Mouse (Mus musculus) urinary bladder, postnatal 10 days (tissue): ENCODE data around the gene Amh.
"Not testable (repeated sequence)": the region's sequence is repeated elsewhere in the genome, so short reads cannot be mapped to it uniquely, and the experiment has no call there.

Experiments used
- DNase-seq: peaks from one replicate; pipeline ENCODE4 v3.0.0; 2022; ENCODE audit warnings: low spot score

The Amh gene

DNA sequence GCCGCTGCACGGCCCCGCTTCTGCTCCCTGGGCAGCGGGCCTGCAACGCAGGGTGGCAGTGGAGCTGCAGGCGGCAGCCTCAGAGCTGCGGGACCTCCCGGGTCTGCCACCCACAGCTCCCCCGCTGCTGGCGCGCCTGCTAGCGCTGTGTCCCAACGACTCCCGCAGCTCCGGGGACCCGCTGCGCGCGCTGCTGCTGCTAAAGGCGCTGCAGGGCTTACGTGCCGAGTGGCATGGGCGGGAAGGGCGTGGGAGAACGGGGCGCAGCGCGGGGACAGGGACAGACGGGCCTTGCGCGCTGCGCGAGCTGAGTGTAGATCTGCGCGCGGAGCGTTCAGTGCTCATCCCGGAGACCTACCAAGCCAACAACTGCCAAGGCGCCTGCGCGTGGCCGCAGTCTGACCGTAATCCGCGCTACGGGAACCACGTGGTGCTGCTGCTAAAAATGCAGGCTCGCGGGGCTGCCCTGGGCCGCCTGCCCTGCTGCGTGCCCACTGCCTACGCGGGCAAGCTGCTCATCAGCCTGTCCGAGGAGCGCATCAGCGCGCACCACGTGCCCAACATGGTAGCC, 2.1 kb downstream of the Amh start:
- no peak for DNase-seq

DNA sequence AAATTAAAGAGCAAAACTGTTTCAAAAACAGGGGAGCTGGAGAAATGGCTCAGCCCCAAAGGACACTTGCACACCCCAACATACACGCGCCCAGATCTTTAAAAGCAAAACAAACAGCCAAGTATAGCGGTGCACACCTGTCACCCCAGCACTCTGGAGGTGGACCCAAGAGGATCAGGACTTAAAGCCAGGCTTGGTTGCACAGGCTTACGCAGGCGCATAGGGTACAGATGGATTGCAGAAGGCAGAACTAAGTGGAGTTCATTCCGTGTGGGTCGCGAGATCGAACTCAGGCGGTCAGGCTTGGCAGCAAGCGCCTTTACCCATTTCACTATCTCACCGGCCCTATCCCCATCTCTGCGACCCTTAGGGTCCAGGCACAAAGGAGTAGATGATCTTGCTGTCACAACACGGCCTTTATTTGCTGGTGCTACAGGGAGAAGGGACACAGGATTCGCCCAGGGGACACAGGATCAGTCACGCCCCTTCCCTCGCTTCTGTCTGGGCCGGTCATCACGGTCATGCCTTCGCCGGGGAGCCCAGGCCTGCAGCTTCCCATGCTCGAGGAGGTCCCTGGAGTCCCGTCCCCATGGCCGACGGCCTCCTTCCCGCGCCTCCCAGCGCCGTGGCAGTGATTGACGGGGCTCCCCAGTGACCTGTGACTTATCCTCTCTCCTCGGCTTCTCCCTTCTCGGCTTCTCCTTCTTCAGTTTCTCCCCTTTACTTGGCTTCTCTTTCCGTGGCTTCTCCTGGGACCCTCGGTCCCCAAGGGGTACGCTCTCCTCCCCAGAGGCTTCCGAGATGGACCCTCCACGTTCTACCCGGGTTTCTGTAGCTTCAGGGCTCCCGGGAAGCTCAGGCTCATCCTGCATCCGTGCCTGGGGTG, 3.3 kb downstream of the Amh start:
- DNase-seq, result no peak

DNA sequence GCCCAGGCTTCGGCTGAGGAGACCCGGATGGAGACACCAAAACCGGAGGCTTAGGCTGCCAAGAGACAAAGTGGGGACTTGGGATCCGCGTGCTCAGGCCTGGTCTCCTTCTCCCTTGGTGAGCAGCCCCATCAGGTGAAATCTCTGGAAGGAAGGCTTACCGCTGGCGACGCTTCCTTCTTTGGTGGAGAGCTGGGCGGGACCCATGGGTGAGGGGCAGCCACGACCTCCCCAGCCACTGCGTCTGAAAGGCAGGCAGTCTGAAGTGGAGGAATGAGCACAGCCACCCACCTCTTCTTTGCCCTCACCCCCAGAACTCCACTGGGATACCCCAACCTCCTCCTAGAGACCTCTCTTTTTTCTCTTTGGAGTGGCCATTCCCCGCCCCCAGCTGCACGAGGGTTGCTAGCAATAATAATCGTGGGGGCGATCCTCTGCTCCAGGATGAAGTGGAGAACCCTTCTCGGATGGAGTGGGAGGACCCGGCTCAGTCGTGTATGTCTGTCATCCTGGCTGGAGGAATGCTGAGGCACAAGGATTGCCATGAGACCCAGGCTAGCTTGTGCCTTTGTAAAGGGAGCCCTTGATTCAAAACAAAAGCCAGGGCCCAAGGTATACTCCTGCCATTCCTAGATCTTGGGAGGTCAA, 4.1 kb downstream of the Amh start:
- DNase-seq, result no peak

DNA sequence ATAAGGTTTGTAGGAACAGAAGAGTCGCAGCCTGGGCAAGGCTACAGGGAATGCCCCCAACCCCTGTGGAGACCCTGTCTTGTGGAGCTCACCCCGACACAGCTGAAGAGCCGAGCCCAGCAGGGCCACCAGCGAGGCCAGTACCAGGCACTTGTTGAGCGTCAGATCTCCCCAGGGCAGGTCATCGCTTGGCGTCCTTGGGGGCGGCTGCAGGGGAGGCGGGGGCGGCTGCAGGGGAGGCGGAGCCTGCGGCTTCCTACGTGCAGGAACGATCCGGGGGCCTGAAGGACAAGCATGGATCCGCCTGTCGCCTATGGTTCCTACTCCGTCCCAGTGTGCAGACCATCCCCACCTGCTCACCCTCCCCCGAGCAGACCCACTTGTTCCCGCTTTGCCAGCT, 5.0 kb downstream of the Amh start:
- DNase-seq, result no peak

DNA sequence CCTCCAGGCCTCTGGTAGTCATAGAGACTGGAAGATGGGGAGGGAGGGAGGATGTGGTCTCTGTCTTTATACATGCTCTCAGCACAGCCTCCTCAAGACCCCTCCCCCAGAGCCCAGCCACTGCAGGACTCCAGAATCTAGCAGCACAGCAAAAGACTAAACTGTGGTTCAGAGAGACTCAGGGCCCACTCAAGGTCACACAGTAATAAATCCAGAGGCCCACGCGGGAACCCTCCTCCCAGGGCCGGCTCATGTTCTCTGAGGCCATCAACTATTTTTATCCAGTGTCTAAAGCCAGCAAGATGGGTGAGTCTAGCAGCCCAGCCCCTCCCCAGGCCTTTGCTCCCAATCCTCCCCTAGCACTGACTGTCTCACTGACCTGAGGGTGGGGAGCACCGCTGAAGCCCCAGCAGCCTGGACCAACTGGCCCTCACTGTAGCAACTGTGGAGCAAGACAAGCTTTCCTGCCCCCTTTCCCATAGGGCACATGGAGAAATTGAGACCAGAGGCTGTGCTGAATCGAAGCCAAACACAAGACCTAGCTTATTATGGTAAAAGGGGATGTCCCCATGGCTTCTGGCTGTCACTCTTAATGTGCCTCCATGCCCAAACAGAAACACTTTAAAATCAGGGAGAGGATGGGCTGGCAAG, 7.5 kb downstream of the Amh start:
- DNase-seq, result no peak

DNA sequence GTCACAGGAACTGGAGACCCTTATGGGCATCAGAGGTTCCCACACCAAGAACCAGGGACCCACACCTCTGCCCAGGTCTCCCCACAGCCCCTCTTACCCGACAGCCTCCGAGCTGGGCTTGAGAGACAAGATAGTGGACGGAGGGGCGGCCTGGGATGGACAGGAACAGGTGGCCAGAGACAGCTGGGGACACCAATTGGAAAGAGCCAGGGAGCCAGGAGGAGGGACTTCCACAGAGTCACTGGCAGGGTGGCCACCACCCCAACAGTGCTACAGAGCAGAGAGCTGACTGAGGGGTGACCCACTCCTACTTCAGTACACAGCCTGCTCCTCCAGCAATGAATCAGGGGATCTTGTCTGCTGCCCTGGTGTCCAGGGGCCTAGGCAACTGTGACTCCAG, 8.3 kb downstream of the Amh start, which contains the start of gene Jsrp1:
Jsrp1 (minus strand) TSS at position 133 of the 400 bp plus-strand sequence.
- DNase-seq, result no peak

DNA sequence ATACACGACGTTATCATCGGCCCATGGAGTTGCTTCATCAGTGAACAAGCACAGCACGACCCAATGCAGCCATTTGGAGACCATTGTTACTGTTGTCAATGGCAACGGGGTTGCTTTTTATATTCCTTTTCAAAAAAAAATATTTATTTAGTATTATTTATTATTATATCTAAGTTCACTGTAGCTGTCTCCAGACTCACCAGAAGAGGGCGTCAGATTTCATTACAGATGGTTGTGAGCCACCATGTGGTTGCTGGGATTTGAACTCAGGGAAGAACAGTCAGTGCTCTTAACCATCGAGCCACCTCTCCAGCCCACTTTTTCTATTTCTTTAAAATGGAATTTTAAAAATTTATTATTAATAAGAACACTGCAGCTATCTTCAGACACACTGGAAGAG, 9.8 kb downstream of the Amh start:
- no peak for DNase-seq

DNA sequence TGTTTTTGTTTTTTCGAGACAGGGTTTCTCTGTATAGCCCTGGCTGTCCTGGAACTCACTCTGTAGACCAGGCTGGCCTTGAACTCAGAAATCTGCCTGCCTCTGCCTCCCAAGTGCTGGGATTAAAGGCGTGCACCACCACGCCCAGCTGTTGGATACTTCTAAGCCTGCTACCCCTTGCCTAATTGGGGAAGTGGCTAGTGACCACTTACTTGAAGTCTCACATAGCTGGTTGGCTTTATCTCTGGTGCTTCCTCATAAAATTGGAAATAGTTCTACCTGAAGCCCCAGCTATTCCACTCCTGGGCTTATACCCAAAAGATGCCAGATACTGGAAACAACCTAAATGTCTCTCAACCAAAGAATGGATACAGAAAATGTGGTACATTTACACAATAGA, 11.3 kb downstream of the Amh start:
- DNase-seq, result not testable (repeated sequence)

DNA sequence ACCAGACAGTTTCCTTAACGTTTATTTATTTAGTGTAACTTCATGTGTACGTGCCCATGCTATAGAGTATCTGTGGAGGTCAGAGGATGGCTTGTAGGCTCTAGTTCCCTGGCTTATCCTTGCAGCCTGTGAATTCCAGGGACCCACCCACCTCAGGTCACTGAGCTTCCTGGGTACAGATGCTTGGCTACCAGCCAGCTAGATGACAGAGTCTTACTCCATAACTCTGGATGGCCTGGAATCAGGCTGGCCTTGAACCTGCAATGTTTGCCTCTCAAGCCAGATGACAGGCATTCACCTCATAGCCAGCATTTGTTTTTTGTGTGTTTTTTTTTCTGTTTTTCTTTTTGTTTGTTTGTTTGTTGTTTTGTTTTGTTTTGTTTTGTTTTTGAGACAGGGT, 12.1 kb downstream of the Amh start:
- no peak for DNase-seq

DNA sequence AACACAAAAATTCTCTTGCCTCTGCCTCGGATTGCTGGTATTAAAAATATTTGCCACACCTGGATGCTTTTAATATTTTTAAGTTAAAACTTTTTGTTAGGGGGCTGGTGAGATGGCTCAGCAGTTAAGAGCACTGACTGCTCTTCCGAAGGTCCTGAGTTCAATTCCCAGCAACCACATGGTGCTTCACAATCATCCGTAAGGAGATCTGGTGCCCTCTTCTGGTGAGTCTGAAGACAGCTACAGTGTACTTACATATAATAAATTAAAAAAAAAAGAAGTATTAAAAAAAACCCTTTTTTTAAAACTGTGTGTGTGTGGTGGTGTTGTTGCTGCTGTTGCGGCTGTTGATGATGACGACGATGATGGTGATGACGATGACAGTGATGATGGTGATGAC, 12.9 kb downstream of the Amh start:
- DNase-seq, result not testable (repeated sequence)

DNA sequence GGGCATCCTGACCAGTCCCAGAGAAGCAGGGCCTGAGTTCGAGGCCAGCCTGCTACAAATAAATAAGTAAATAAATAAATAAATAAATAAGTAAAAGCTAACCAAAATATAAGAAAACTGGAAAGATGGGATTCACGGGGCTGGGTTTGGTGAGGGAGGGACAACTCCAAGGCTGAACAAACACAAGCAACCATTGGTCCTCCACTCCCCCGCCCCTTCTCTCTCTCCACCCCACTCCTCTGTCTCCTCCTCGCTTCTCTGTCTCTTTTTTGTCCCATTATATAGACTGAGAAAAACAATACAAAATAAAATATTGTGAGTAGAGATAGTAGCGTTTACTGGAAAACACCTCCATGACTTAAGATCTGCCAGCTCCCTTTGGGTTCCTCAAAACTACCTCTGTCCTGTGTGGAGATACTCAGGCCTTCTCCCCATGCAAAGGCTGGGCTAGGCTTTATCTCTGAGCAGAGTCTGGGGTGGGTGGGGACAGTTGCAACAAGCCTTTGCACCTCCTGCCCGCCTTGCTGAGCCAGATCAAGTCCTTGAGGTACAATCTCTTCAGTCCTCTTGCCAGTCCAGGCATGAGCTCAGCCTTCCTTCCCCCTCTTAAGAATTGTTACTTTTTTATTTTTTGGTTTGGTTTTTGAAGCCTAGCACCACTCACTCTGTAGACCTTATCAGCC, 13.7 kb downstream of the Amh start:
- no peak for DNase-seq

DNA sequence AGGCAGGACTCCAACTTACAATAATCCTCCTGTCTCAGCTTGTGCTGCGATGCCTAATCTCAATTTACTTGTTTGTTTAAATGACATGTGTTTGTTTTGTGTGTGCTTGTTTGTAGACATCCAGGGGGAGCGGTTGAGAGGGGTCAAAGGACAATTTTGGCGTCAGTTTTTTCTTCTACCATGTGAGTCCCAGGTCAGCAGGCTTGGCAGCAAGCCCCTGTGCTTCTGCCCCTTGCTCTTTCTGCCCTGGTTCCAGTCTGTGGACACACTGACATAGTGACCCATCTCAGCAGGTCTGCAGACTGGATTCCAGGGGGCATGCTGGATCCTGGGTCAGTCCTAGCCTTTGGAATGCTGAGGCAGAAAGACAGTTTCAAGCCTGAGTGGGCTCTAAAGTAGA, 14.4 kb downstream of the Amh start:
- no peak for DNase-seq

DNA sequence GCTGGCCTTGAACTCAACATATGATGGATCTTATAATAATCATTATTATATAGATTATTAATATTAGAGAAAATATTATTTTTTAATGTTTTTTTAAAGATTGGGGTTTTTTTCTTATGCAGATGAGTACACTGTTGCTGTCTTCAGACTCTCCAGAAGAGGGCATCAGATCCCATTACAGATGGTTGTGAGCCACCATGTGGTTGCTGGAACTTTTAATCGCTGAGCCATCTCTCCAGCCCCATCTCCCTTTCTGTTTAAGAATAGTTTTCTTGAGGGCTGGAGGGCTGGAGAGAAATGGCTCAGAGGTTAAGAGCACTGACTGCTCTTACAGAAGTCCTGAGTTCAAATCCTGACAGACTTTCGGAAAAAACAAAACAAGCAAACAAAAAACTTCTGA, 16.9 kb downstream of the Amh start:
- DNase-seq, result no peak

DNA sequence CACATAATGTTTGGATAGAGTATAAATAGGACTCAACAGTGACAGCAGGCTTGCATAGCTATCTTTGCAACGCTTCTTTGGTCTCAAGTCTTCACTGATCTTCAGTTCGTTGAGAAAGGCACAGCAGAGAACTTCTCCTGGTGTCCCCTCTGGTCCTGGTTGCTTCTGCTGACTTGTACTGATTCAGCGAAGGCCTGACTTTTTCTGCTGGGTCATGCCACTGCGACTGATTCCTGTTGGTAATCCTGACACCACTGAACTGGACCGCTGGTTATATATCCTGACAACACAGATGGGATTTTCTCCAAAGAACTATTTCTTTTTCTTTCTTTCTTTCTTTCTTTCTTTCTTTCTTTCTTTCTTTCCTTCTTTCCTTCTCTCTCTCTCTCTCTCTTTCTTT, 17.5 kb downstream of the Amh start:
- DNase-seq, result no peak

DNA sequence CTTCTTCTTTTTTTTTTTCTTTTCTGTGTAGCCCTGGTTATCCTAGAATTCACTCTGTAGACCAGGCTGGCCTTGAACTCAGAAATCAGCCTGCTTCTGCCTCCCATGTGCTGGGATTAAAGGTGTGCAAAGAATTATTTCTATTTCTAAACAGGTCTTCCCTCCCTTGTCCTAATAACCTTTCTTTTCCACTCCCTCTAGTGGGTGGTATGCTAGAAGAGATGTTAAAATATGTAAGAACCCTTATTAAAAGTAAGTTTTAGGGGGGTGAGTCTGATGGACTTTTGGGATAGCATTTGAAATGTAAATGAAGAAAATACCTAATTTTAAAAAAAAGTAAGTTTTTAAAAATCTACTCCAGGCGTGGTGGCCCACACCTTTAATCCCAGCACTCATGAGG, 18.3 kb downstream of the Amh start:
- DNase-seq, result no peak

DNA sequence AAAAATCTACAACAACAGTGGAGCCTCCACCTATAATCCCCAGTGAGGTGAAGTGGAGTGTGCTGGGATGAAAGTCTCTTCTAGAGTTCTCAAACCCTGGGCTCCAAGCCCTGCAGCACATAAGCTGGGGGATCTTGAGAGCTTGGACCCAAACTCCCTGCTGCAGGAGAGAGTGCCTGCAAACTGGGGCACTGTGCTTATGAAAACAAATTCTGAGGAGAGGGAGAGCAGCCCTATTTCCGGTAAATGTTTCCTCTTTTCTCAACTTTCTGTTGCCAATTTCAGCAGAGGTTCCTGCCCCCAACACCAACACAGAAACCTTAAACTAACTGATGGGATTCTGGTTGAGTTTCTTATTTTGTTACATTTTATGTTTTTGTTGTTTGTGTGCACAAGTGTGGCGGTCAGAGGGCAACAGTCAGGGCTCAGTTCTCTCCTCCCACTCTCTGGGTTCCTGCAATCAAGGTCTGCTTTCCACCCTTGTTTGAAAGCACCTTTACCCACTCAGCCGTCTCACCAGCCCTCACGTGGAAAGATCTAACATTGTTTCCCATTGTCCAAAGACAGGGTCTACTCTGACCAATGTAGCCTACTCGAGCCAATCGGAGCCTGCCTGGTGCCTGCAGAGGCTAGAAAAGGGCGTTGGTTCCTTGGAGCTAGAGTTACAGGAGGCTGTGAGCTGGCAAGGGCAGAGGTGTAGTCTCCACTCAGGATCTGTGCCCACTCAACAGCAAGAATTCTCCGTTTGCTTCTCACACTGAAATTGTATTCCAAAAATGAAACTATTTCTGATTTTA, 19.0 kb downstream of the Amh start:
- no peak for DNase-seq

DNA sequence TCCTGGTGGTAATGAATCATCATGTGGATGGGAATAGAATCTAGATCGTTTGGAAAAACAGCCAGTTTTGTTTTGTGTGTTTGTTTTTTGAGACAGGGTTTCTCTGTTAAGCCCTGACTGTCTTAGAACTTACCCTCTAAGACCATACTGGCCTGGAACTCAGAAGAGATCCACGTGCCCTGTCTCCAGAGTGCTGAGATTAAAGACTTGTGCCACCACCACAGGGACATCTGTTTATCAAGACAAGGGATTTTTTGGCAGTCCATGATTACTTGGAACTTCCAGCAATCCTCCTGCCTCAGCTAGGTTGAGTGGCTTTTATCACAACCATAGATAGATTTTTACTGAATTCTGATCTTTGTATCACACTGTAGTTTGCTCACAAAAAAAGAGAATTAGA, 19.8 kb downstream of the Amh start:
- DNase-seq, result no peak

DNA sequence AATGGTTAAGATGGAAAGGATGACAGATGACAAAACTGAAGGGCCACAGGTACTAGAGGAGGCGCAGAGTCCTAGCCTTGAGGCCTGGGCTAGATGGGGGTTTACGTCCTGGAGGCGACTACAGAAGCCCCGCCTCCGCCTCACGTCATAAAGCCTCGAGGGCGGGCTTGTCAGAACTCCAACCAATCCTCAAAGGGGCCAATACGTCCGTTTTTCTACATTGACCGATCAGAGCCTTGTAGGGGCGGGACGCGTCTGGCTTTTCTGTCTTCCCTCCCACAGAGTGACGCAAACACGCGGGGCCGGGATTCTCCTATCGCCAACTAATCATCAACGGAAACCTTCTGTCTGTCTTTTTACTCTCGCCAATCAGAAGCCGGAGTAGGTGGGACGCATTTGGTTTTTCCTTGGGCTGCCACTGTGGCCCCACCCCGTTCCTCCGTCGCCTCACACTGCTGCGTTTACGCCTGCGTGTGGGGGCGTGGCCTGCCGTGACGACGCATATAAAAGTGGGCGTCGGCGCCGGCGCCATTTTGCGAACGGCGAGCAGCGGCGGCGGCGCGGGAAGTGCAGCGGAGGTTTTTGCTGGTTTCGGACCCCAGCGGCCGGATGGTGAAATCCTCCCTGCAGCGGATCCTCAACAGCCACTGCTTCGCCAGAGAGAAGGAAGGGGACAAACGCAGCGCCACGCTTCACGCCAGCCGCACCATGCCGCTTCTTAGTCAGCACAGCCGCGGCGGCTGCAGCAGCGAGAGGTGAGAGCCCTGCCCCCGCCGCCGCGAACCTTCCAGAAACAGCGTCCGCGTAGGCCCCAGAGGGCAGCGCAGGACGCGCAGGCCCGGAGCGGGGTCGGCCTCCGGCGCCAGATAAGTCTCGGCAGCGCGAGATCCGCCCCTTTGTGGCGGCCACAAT, 21.4 kb downstream of the Amh start, which contains the start of gene Oaz1:
Oaz1 (plus strand) TSS at position 506 of the 912 bp plus-strand sequence.
- peak; percentile 85 for DNase-seq

DNA sequence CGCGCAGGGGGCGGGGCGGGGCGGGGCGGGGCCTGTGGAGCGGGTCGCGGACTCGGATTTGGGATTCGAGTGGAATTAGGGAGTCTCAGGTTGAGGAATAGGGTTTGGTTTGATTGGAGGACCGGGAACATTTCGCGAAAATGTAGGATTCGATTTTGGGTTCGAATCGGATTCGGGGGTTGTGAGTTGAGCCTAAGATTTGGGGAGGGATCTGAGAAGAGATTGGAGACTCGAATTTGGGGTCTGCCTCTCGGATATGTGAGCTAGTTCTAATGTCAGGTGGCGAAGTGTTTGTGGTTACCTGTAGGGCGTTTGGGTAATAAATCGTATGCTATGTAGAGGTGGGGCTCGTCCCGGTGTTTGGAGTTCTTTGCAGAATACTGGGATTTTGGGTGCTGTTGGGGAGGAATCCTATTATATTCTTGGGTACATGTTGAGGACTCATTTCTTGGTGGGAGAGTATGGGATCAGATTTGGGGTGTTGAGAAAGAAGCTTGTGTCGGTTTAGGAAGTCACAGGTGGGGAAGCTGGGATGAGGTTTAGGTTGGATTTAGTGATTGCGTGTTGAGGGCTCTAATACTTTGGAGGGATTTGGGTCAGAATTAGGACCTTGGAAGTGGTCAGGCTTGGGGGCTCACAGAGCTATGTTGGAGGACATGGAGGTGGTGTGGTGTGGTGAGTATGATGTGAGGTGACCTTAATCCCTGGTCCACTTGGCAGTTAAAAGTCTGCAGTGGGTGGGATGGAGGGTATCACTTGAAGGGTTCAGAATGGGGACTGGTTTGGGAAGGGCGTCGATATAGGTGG, 22.2 kb downstream of the Amh start:
- no peak for DNase-seq
